In the genomic region with DNA sequence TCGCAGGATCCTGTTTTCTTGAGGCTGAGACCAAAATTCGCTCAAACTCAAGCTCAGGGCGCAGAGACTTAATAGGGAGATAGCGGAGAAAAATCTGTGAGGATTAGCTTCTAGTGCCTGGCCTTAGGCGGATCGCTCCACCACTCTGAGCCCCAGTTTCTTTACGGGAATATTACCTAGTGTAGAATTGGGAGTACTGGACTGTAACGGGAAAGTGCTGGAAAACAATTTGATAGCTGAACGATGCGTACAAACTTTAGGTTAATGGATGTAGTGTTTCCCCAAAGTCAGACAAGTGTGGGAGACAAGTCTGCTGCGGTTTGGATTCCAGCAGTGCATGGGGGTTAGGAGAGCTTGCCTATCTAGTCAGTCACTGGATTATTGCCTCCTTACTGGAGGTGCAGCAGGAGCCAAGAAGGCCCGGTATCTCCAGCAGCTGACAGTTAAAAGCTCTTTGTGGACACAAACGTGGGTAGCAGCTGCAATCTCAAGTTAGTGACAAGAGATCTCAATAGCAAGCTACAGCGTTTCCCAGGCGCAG, we compare ENCODE assay signal across 8 mouse cellular contexts. TPM values are rescaled to one million over a fixed set of nuclear protein-coding genes. Genes with fewer than 3 reads are reported as not detected.
DNase-seq lines count a peak whose midpoint lies in the region; ATAC-seq and TF ChIP-seq lines count a peak whose summit lies in the region.

A gene (minus strand): TSS at position 101 of the 541 bp plus-strand sequence.

- WGBS in embryonic facial prominence, embryonic 11.5 days, result 9% methylated on average over 15 of the region's 15 CpGs
- 7% methylated on average over 15 of the region's 15 CpGs for WGBS in heart, embryonic 14.5 days
- 11% methylated on average over 15 of the region's 15 CpGs for WGBS in liver, embryonic 15.5 days (ENCODE audit: insufficient replicate concordance)

- peak within 1 kb of the TSS; percentile 68 for H3K4me3 ChIP-seq in left cerebral cortex, adult 2 months
- peak within 1 kb of the TSS; percentile 34 for H3K4me3 ChIP-seq in embryonic facial prominence, embryonic 11.5 days (ENCODE audit: low read depth, low read length)
- peak within 1 kb of the TSS; percentile 56 to 61 for H3K4me3 ChIP-seq in heart, embryonic 14.5 days (ENCODE audit: control insufficient read depth in 1 of 2, insufficient read depth in 1 of 2, low read depth in 1 of 2, low read length in 2 of 2)
- H3K4me3 ChIP-seq in liver, embryonic 15.5 days (replicated peaks), result peak within 1 kb of the TSS; percentile 47

- TF ChIP-seq CTCF in left cerebral cortex, adult 2 months (IDR thresholded peaks at IDR 0.05), result no peak

- no peaks in the 10 kb centered on the region for H3K27me3 ChIP-seq in embryonic facial prominence, embryonic 11.5 days (ENCODE audit: control insufficient read depth, insufficient read depth, low read length)
- H3K27me3 ChIP-seq in heart, embryonic 14.5 days (ENCODE audit: control insufficient read depth, insufficient read depth, low read length), result no peaks in the 10 kb centered on the region
- H3K27me3 ChIP-seq in liver, embryonic 15.5 days, result peaks cover 47% of the 10 kb centered on the region

- no peak for DNase-seq in left cerebral cortex, adult 2 months (ENCODE audit: extremely low spot score in 1 of 2, low spot score in 2 of 2)
- DNase-seq in left cerebral cortex, postnatal 10 days (ENCODE audit: extremely low spot score in 1 of 2, low spot score in 2 of 2), result no peak
- peak; percentile 50 for DNase-seq in embryonic facial prominence, embryonic 11.5 days (ENCODE audit: low spot score)
- peak; percentile 36 for DNase-seq in retina, postnatal 1 day
- DNase-seq in thymus, adult 18-20 months, result no peak
- no peak for DNase-seq in adrenal gland, adult 8-10 months

- no peaks in the 10 kb centered on the region for H3K9me3 ChIP-seq in embryonic facial prominence, embryonic 11.5 days (replicated peaks; ENCODE audit: control insufficient read depth, low read length)
- no peaks in the 10 kb centered on the region for H3K9me3 ChIP-seq in heart, embryonic 14.5 days (ENCODE audit: control insufficient read depth, low read length)
- H3K9me3 ChIP-seq in liver, embryonic 15.5 days (replicated peaks), result no peaks in the 10 kb centered on the region

- no peaks in the 10 kb centered on the region for H3K36me3 ChIP-seq in embryonic facial prominence, embryonic 11.5 days (replicated peaks; ENCODE audit: control insufficient read depth, insufficient read depth, low read depth, low read length)
- peaks cover 5% of the 10 kb centered on the region; the same call in 1 of the 2 replicates for H3K36me3 ChIP-seq in heart, embryonic 14.5 days (ENCODE audit: control insufficient read depth, insufficient read depth, low read length)
- no peaks in the 10 kb centered on the region for H3K36me3 ChIP-seq in liver, embryonic 15.5 days (replicated peaks)

- H3K4me2 ChIP-seq in embryonic facial prominence, embryonic 11.5 days (ENCODE audit: low read depth, low read length), result peak within 1 kb of the TSS; percentile 65
- peak within 1 kb of the TSS; percentile 94 for H3K4me2 ChIP-seq in heart, embryonic 14.5 days (ENCODE audit: low read length)
- H3K4me2 ChIP-seq in liver, embryonic 15.5 days, result peak within 1 kb of the TSS; percentile 67

- H3K4me1 ChIP-seq in embryonic facial prominence, embryonic 11.5 days (ENCODE audit: control insufficient read depth, insufficient read depth, low read length), result no peaks in the 10 kb centered on the region; the same call in 1 of the 2 replicates
- peaks cover 6 to 15% of the 10 kb centered on the region in 2 experiments for H3K4me1 ChIP-seq in heart, embryonic 14.5 days (ENCODE audit: control insufficient read depth in 2 of 2, insufficient read depth in 2 of 2, low read length in 2 of 2)
- peaks cover 9% of the 10 kb centered on the region; the same call in 1 of the 2 replicates for H3K4me1 ChIP-seq in liver, embryonic 15.5 days (replicated peaks)

- intact Hi-C loops in left cerebral cortex, adult 2 months (cut with DNase I), result loop anchor here (1.0 kb wide), 1 partner anchor 53 kb away; no protein-coding TSS in a partner anchor
- intact Hi-C loops in left cerebral cortex, postnatal 10 days (cut with DNase I), result loop anchor here (2.0 kb wide), 1 partner anchor 52 kb away; a partner anchor contains a TSS

- peak; percentile 17; the same call in 1 of the 2 replicates for ATAC-seq in embryonic facial prominence, embryonic 11.5 days (replicated peaks; ENCODE audit: insufficient number of reproducible peaks, low FRiP score, low TSS enrichment, low read depth)
- ATAC-seq in heart, embryonic 14.5 days (ENCODE audit: insufficient number of reproducible peaks, insufficient read depth, low FRiP score, low read depth), result no peak
- ATAC-seq in liver, embryonic 15.5 days (ENCODE audit: insufficient read depth), result no peak

- peak within 1 kb of the TSS; percentile 63 for H3K27ac ChIP-seq in left cerebral cortex, adult 2 months
- peak within 1 kb of the TSS; percentile 17 for H3K27ac ChIP-seq in embryonic facial prominence, embryonic 11.5 days (replicated peaks; ENCODE audit: low read depth, low read length)
- H3K27ac ChIP-seq in heart, embryonic 14.5 days (replicated peaks in 1 of 2; ENCODE audit: control insufficient read depth in 1 of 2, insufficient read depth in 1 of 2, low read depth in 2 of 2, low read length in 2 of 2), result peak within 1 kb of the TSS; percentile 74 to 87
- H3K27ac ChIP-seq in liver, embryonic 15.5 days (replicated peaks), result peak within 1 kb of the TSS; percentile 41; the same call in 1 of the 2 replicates

- peak within 1 kb of the TSS; percentile 68 for H3K9ac ChIP-seq in embryonic facial prominence, embryonic 11.5 days (replicated peaks; ENCODE audit: low read length)
- peak within 1 kb of the TSS; percentile 90 for H3K9ac ChIP-seq in heart, embryonic 14.5 days (ENCODE audit: low read length)
- peak within 1 kb of the TSS; percentile 39 for H3K9ac ChIP-seq in liver, embryonic 15.5 days

RNA-seq across cellular contexts. Expression of the gene that starts here (rescaled TPM):
- 1 to 10 TPM; 4.7 to 4.8 TPM for total RNA-seq in left cerebral cortex, adult 2 months (2021)
- total RNA-seq in left cerebral cortex, postnatal 10 days (2021), result 10 to 100 TPM in 1 of 2 experiments, 1 to 10 TPM in 1; 9.9 to 14.9 TPM
- 44.9 and 46.4 TPM in 2 replicates for polyA plus RNA-seq in embryonic facial prominence, embryonic 11.5 days (2014; fragmentation: Nextera tagmentation; extraction: Ambion mirVana)
- polyA plus RNA-seq in heart, embryonic 14.5 days (2014; fragmentation: Nextera tagmentation; extraction: Ambion mirVana), result 57.7 and 68.5 TPM in 2 replicates
- 9.7 and 10.1 TPM in 2 replicates for polyA plus RNA-seq in liver, embryonic 15.5 days (2015; fragmentation: Nextera tagmentation; extraction: Ambion mirVana)
- 1 to 10 TPM; 5.5 to 8.7 (median 7.0) TPM for total RNA-seq in adrenal gland, adult 8-10 months (2022)

Comparison
In these comparisons a context has a peak if more than half of its experiments do, and no peak if none do; other contexts are left out.
1. DNase-seq: peak in embryonic facial prominence, embryonic 11.5 days (single experiment) and retina, postnatal 1 day (single experiment); none in left cerebral cortex, adult 2 months (0 of 2), left cerebral cortex, postnatal 10 days (0 of 2), thymus, adult 18-20 months (0 of 2) and adrenal gland, adult 8-10 months (single experiment).
2. H3K27ac ChIP-seq: peak in every context shown above with its lines; median percentile 80 in heart, embryonic 14.5 days; 63 in left cerebral cortex, adult 2 months; 41 in liver, embryonic 15.5 days; 17 in embryonic facial prominence, embryonic 11.5 days.
3. H3K9ac ChIP-seq: peak in every context shown above with its lines; median percentile 90 in heart, embryonic 14.5 days; 68 in embryonic facial prominence, embryonic 11.5 days; 39 in liver, embryonic 15.5 days.
4. Peak in every context shown above with its lines, with median percentiles within 50 percentile points of each other: H3K4me3 ChIP-seq and H3K4me2 ChIP-seq.